Mouse (Mus musculus): ENCODE results near the gene Sowaha. TPM values are rescaled to one million over a fixed set of nuclear protein-coding genes. Genes with fewer than 3 reads are reported as not detected.

The Sowaha gene
- polyA plus RNA-seq (2012; rRNA removed; ENCODE audit: low replicate concordance) = 10.5 and 34.0 TPM in 2 replicates

DNA sequence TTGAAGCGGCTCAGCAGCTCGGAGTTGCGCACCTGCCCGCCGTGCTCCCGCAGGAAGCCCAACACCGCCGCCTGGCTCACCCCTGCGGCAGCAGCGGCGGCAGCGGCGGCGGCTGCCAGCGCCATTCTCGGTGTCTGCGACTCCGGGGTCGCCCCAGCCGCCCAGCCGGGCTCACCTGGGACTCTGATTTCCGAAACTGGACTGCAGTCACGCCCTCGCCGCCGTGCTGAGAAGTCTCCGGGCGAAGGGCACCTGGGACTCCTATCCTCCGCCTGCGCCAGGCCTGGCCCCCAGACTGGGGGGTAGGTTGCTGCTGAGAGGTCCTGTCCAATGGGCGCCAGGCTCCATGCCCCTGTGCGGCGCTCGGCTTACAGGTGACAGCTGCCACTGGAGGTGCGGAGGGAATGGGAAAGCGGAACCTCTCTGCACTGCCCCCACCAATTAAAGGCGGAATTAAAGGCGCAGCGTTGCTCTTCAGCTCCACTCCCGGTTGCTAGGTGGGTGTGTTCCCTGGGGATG is at the start of gene Sowaha, which contains the start of gene Gm9945:
Sowaha (minus strand) TSS at position 492 of the 519 bp plus-strand sequence.
Gm9945 (plus strand) TSS at position 384 of the 519 bp plus-strand sequence.

DNA sequence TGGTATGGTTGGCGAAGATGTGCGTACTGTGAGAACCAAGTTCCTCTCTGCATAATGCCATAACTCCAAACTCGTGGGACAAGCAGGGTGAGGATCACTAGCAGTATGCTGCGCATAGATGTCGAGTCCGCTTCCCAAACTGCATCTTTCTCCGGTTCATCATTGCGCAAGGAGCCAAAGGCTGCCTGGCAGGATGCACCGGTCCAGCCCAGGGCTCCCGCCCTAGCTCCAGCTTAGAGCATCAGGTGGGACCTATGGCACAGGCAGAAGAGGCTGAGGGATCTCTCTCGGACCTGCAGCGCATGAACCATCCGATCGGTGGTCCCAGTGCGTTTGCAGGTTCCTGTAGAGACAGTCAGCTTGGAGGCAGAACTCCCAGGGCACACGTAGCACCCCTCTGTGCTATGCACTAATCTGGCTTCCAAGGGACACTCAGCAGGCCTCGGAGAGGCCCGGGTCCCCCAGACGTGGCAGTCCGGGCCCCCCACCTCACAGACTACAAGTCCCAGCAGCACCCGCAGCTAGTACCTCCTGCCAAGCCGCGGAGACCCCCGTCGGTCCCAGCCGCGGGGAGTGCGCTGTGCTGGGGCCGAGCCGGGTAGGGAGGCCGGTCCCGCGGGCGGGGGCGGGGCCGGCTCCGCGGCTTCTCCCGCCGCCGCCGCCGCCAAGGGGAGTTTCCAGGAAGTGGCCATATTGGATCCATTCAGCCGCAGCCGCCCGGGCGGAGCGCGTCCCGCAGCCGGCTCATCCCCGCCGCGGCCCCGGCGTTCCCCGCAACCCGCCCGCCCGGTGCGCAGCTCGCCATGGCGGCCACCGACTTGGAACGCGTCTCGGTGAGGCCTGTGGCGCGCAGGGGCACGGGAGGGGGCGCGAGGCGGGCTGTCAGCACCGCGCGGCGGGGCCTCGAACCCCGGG is 39.4 kb upstream of the Sowaha start, which contains the start of gene Sept8:
Sept8 (plus strand) TSS at position 51 of the 915 bp plus-strand sequence.

DNA sequence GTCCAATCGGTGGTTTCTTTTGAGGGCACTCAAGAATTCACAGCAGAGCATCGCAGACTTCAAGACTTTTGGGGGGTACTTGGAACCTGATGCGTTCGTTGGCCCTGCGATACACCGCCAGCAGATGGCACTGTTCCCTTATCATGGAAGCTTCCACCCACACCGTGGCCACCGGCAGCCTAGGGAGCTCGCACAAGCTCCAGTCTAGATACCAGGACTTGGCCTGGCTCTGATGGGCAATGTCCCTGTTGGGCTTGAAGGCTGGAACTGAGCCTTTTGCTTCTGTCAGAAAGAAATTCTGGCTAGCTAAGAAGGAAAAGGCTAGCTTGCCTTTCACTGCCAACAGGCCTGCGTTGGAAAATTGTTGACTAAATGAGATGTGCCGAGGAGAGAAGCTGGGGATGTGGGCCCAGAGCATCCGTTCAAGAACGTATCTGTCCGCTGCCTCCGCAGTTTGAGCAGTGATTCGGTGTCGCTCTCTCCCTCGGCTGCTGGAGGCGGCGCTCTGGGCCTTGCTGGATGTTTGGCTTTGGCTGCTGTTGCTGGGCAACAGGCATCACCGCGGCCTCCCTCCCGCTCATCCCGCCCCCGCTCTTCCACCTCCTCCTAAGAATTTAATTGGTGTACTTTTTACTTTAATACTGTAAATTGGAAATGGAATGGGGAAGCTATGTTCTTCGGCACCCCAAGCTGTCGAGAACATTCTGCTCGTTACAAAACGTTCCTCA is 9.9 kb downstream of the Sowaha start, which contains the start of gene Gm9837:
Gm9837 (minus strand) TSS at position 512 of the 728 bp plus-strand sequence.

DNA sequence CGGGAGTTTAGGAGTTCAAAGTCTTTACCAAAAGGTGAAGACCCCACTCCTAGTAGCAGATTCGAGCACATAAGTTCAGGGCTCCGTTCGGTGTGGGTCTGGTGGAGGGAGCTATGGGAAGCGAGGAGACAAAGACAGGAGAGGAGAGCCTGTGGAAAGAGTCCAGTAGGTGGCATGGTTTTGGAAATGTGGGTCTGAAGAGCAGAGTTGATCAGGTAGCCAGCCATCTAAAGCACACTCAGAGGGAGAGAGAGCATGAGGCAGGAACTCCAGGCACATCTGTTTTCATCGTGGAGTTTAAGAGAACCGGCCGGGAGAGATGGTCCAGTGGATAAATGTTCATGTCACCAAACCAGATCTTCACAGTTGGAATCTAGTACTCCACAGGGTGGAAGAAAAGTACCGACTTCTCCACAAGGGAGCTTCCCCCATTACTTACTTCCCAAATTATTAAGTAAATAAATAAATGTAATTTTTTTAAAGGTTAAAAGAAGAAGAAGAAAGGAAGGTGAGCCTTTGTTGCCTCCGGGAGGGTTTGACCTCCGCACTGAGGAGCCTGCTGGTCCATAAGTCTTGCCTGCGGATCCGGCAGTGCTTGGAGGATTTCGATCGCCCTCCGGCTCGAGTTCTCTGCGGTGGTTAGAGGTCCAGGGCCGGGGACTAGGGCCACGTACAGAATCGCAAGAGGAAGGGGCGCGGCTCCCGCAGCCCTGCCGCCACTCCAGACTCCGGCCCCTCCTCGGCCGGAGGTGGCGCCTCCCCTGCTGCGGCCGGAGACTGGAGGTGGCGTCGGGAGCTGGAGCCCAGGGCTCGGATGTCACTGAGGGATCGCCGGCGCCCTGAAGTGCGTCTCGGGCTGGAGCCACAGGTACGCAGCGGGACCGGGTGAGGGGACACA is 23.4 kb downstream of the Sowaha start, which contains the start of the genes Gm10447 and Shroom1:
Gm10447 (minus strand) TSS at position 637 of the 898 bp plus-strand sequence.
Shroom1 (plus strand) TSS at position 732 of the 898 bp plus-strand sequence.

DNA sequence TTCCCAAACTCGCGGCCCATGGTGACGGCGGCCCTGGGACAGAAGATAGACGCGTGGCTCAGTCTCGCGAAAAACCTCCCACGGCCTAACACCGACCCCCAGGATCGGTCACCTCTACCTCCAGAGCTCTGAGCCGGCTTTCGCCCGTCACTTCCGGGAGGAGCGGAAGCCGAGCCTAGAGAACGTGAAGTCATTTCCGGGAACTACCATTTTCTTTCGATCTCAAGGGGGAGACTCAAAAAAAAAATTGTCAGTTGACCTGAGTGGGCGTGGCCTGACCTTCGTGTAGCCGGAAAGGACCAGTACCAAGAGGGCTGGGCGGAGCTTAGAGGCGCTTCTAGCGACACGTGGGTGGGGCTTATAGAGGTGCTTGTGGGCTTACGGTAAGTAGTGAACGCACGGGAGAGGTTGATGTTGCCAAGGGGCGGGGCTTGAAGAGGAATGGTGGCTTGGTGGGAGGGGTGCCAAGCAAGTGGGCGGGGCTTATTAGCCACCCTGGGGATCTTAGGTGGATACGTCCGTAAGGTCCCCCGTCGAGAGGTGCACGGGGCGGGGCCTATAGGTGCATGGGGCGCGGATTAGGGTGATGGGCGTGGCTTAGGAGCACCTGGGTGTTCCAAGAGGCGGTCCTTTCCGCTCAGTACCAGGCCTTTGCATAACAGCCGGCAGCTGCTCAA is 49.3 kb downstream of the Sowaha start, which contains the start of the genes Uqcrq and Gdf9:
Uqcrq (minus strand) TSS at position 162 of the 677 bp plus-strand sequence.
Gdf9 (plus strand) TSS at position 354 of the 677 bp plus-strand sequence.

Other genes starting within 250 kb of the Sowaha start
- 21.1 and 23.7 TPM in 2 replicates for gene Hspa4, start 179.8 kb downstream of the Sowaha start, polyA plus RNA-seq (2012; rRNA removed; ENCODE audit: low replicate concordance)
- 2.9 and 3.1 TPM in 2 replicates for gene Zcchc10, start 155.6 kb downstream of the Sowaha start, polyA plus RNA-seq (2012; rRNA removed; ENCODE audit: low replicate concordance)
- 2.2 and 2.9 TPM in 2 replicates for gene Aff4, start 129.4 kb downstream of the Sowaha start, polyA plus RNA-seq (2012; rRNA removed; ENCODE audit: low replicate concordance)
- 68.8 and 208 TPM in 2 replicates for gene Leap2, start 57.1 kb downstream of the Sowaha start, polyA plus RNA-seq (2012; rRNA removed; ENCODE audit: low replicate concordance)
- 990 and 1,353 TPM in 2 replicates for gene Uqcrq, start 49.4 kb downstream of the Sowaha start, polyA plus RNA-seq (2012; rRNA removed; ENCODE audit: low replicate concordance)
- gene Gdf9, start 49.3 kb downstream of the Sowaha start, polyA plus RNA-seq (2012; rRNA removed; ENCODE audit: low replicate concordance) = 0.57 and 1.0 TPM in 2 replicates
- gene Gm10447, start 23.2 kb downstream of the Sowaha start, polyA plus RNA-seq (2012; rRNA removed; ENCODE audit: low replicate concordance) = 0.06 and 0.16 TPM in 2 replicates
- 4.0 and 5.3 TPM in 2 replicates for gene Shroom1, start 23.1 kb downstream of the Sowaha start, polyA plus RNA-seq (2012; rRNA removed; ENCODE audit: low replicate concordance)
- not detected in 2 replicates for gene Gm9837, start 9.8 kb downstream of the Sowaha start, polyA plus RNA-seq (2012; rRNA removed; ENCODE audit: low replicate concordance)
- gene Gm9945, start 108 bp downstream of the Sowaha start, polyA plus RNA-seq (2012; rRNA removed; ENCODE audit: low replicate concordance) = not detected in 2 replicates
- 5.4 and 13.0 TPM in 2 replicates for gene Sept8, start 39.0 kb upstream of the Sowaha start, polyA plus RNA-seq (2012; rRNA removed; ENCODE audit: low replicate concordance)
- 0.30 and 0.69 TPM in 2 replicates for gene Kif3a, start 87.1 kb upstream of the Sowaha start, polyA plus RNA-seq (2012; rRNA removed; ENCODE audit: low replicate concordance)
- 0.39 TPM in 1 of 2 replicates, not detected in the other for gene Il4, start 138.4 kb upstream of the Sowaha start, polyA plus RNA-seq (2012; rRNA removed; ENCODE audit: low replicate concordance)
- gene Il13, start 154.4 kb upstream of the Sowaha start, polyA plus RNA-seq (2012; rRNA removed; ENCODE audit: low replicate concordance) = not detected in 2 replicates
- 1.8 and 2.0 TPM in 2 replicates for gene Rad50, start 227.0 kb upstream of the Sowaha start, polyA plus RNA-seq (2012; rRNA removed; ENCODE audit: low replicate concordance)
- not detected in 2 replicates for gene Il5, start 240.5 kb upstream of the Sowaha start, polyA plus RNA-seq (2012; rRNA removed; ENCODE audit: low replicate concordance)